Mouse (Mus musculus): ENCODE data around the gene Lipc.
A peak's percentile ranks its signal among the peaks of the same experiment; 100 is the strongest.
"Not testable (repeated sequence)": the region's sequence is repeated elsewhere in the genome, so short reads cannot be mapped to it uniquely, and the experiment has no call there.

Lipc gene

DNA sequence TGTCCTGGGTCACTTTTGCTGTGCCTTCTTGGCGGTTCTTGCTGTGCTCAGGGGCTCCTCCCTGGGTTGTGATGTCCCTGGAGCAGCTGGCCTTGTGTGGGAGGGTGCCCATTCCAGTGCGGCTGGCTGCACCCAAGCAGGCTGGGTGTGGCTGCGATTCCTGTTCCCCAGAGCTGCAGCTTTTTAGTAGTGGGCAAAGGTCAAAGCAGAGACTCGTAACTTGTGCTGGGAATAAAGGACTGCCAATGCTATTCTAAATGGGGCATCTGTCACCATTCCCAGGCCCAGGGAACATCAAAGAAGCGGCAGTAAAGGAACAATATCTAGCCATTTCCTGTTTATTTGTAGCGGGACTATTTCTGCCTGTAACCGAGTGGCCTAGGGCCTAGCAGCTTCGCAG, 88.7 kb downstream of the Lipc start:
- peak; percentile 71 for DNase-seq (ENCODE audit: low read depth, low spot score)

DNA sequence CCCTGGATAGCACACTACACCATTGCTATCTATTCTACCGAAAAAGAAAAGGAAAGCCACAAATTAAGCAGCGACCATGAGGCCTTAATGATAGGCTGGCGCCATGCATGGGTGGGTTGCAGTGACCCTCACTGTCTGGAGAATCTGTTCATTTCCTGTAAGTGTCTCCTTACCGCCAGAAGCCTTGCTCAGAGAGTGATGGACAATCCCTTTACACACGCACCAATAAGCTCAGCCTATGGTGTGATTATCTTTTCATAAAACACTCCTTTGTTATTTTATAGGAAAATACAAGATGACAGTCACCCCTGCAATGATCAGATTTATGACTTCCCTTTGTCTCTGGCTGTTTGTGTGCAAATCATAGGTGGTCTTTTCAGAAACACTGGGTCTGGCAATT, 92.8 kb downstream of the Lipc start:
- DNase-seq (ENCODE audit: low read depth, low spot score): peak; percentile 65

DNA sequence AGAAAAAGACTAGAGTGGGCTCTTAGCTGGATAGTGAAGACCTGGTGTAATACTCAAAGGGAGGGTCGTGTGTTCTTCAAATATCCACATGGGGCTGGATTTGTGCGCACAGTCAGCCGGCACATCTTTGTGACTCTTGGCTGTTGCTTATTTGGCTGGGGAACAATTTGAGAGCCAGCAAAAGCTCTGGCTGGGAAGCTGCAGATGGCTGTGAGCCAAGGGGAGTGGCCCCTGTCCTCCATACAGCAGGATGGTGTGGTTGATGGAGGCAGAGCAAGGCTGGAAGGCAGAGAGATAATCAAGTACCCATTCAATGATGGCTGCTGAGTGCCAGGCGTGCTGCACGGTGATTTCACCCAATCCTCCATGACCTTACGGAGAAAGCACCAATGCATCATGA, 96.2 kb downstream of the Lipc start:
- no peak for DNase-seq (ENCODE audit: low read depth, low spot score)

DNA sequence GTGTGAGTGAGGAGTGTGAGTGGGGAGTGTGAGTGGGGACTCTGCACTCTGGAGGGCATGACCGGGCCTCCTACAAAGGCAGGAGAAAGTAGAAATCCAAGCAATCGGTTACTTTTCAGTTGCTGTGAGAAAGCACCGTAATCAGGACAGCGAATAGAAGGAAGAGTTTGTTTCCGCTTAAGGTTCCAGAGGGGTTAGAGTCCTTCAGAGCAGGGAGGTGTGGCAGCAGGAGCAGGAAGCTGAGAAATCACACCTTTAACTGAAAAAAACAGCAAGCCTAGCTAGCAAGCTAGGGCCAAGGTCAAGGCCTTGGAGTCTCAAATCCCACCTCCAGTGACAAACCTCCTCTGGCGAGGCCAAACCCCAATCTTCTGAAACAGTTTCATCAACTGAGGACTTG, 97.1 kb downstream of the Lipc start:
- DNase-seq (ENCODE audit: low read depth, low spot score): no peak

DNA sequence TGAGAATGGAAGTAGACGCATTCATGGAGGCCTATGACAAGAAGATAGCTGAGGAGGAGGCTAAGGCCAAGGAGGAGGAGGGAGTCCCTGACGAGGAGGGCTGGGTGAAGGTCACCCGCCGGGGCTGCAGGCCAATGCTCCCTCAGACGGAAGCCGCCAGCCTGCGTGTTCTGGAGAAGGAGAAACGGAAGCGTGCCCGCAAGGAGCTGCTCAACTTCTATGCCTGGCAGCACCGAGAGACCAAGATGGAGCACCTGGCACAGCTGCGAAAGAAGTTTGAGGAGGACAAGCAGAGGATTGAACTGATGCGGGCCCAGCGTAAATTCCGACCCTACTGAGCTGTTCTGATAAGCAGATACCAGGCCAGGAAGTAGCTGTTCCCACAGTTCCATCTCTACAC, 98.9 kb downstream of the Lipc start:
- DNase-seq (ENCODE audit: low read depth, low spot score): not testable (repeated sequence)

DNA sequence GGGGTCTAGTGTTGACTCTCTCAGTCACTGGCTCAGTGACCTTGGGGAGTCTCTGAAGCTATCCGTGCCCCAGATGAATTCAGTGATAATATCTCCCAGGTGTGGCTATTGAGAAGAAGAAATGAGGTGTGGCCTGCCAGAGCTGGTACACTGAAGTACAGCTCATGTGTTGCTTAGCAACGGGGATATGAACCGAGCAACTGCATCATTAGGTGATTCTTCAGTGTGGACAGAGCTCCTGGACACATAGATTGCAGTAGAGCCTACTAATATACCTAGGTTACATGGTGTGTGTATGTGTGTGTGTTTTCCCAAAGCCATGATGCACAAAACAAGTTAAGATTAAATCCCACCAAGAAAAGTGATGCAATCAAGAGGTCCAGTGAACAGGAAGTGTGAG, 100.5 kb downstream of the Lipc start:
- no peak for DNase-seq (ENCODE audit: low read depth, low spot score)

DNA sequence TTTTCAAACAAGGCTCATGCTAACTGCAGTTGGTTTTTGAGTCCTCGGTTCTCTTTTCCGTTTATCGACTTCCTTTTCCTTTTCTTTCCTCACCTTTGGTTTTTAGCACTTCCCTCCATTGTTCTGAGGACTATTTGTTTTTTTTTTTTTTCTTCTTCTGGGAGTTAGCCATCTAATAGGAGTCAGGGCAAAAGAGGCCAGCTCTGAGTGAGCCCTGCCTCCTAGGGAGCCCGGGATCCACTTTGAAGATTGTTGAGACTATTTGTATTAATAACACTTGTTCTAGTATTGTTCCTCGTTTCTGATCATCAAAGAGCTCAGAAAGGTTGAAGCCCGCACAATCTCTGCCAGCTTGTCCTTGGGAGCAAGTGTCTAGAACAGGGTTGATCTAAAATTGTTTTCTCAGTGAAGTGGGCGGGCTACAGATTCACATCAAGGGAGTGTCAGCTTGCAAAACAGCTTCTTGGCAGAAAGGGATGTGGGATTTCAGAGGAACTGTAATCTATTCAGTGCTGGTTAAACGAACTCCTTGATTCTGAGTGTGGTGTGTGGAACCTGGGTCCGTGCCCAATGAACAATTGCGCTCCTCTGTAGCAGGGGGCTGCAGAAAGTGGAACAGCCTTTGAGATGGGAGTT, 103.8 kb downstream of the Lipc start:
- no peak for DNase-seq (ENCODE audit: low read depth, low spot score)

DNA sequence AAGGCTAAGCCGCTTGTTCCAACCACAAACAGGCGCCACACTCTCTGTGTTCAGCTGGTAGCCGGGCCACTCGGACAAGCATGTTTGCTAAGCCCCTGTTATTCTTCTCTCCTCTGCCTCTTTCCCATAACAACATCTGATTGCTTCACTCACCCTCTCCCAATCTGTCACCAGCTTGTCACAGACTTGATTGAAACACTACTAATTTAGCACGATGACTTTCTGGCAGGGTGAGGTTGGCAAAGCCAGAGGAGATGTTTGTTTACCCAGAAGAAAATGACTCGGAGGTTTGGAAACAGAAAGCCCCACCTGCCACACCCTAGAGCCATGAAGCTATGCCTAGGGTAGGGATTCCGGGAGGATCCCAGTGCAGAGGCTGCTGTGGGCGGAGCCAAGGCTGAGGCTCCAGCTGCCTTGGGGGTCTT, 104.4 kb downstream of the Lipc start:
- no peak for DNase-seq (ENCODE audit: low read depth, low spot score)

DNA sequence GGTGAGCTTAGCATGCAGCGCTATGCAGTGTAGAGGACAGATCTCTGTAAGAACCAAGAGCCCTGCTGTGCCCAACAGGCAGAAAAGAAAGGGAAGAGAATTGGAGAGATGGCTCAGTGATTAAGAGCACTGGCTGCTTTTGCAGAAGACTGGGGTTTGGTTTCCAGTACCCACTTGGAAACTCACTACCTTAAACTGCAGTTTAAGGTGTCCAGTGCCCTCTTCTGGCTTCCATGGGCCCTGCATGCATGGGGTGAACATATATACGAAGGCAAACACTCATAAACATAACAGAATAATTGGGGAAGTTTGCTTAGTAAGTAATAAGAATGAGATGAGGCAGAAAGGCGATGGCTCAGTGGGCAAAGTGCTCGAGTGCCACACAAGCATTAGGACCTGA, 108.8 kb downstream of the Lipc start:
- DNase-seq (ENCODE audit: low read depth, low spot score): no peak

DNA sequence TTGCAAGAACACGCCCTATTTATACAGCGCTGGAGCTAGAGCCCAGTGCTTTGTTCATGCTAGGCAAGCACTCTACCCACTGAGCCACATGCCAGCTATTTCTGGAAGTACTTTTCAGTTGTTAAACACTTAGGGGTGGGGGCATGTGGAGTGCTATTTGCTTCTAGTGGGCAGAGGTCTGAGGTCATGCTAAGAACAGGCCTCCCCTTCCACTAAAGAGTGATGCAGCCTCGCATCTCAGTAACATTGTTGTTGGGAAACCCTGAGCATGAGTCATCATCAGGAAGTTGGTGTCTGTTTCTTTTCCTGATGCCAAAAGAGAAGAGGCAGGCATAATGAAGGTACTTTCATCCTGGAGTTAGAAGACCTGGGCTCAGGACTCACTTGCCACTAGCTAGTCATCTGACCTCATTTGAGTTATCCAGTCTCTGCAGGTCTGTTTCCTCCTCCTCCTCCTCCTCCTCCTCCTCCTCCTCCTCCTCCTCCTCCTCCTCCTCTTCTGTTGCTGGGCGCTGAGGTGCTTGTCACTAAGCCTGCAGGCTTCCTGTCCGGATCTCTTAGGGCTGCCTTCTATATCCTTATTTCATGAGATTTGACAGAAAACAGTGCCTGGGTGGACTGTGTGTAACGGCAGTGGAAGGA, 109.6 kb downstream of the Lipc start:
- DNase-seq (ENCODE audit: low read depth, low spot score): no peak

DNA sequence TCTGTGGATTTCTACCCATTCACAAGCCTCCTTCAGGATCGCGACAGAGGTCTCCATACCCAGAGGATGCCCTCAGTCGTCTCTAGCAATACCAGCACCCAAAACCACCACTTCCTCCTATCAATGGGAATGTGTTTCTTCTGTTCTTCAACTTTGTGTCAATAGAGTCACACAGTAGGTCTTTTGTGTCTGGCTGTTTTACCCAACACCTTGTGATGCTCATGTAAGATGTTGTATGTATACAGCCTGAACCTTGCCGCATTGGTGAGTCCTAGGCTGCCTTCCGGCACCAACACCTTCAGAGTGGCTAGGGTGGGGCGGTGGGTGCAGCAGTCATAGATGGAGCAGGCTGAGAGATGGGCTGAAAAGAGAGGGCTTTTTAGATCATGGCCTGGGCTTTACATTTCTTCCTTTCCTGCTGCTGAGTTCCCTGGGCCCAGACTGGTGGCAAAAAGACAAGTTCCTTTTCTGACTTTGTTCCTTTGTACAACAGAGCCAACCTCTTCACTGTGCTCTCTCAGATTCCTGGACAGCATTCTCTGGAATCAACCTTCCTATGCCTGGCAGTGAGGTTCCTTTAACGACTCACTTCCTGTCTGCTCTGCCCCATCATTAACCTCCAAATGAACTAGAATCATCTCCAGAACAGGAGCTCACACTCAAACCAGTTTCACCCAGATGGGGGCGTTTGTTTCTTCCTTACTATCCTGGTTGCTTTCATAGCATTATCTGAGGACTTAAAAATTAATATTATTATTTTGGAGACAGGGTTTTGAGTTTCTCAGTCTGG, 110.4 kb downstream of the Lipc start:
- DNase-seq (ENCODE audit: low read depth, low spot score): no peak

DNA sequence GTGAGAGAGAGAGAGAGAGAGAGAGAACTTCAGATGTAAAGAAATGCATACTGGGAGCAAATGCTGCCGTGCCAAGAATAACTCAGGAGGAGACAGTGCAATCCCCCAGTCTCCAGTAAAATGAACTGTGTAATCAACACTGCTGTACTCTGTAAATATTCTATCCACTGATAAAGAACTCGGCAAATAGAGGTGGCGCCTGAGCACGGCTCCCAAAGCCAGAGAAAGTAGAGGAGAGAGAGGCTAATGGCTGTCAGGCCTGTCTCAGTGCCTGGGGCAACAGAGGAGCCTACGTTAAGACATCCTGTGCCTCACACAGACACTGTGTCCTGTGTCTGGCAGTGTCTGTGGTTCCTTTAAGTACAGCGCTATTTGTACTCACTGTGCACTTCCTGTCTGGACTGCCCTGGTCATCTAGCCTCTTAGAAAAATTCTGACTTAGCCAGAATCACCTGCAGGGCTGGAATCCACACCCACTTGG, 111.1 kb downstream of the Lipc start:
- DNase-seq (ENCODE audit: low read depth, low spot score): no peak

DNA sequence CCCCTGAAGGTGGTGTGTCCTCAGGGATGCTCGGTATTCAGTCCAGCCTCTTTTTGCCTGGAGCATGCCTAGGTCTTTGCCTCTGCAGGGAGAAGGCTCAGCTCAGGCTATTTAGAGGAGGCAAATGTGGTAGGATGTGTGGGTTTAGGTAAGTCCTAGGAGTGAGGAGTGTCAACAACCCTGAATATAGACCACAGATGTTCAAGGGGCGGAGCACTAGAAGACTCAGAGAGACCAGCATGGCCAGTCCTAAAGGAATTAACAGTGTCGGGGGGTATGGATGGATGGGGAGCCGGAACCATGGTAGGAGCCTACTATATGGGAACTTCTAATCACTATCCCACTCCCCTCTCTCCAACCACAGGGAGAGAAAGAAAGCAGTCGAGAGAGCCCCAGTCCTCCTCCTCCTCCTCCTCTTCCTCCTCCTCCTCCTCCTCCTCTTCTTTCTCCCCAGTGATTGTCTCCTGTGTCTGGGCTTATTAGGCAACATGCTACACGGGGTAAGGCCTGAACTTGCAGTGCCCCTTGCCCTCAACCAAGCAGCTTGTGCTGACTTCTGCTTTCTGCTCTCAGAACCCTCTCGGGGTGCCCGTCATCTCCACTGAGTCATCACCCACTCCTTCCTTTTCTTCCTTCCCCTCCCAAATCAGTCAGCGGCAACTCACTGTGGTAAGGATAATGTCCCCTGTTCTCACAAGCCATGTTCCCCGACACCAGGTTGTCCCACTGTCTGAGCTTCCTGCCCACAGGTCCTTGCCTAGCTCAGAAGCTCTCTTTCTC, 113.7 kb downstream of the Lipc start:
- DNase-seq (ENCODE audit: low read depth, low spot score): no peak

DNA sequence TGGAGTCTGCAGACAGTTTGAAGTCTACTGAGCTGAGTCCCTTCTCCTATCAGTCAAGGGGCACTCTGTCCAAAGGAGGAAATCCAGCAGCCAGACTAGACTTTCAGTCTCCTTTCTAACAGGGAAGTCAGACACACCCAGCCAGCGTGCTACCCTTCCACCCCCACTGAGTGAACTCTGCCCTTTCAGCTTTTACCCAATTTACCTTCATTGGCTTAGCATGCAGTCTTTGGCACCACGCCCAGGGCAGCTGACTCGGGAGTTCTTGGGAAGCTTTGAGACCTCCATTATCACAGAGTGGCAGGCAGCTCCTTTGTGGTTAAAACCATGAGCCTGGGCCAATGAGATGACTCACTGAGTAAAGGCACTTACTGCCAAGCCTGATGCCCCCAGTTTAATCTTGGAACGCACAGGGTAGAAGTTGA, 117.3 kb downstream of the Lipc start:
- DNase-seq (ENCODE audit: low read depth, low spot score): no peak

DNA sequence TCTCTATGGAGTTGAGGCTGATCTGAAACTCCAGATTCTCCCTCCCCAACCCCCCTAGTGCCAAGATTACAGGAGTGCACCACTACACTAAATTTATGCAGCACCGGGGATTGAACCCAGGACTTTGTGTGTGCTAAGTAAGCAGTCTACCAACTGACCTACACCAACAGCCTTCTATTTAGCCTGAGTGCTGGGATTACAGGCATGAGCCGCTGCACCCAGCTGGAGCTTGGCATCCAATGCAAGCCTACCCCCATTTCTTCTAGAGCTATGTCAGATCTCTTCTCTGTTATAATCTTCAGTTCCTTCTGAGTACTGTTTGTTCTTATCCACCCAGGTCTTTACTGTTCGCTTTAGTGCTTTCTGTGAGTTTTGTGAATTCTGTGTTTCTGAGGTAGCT, 117.8 kb downstream of the Lipc start:
- no peak for DNase-seq (ENCODE audit: low read depth, low spot score)

DNA sequence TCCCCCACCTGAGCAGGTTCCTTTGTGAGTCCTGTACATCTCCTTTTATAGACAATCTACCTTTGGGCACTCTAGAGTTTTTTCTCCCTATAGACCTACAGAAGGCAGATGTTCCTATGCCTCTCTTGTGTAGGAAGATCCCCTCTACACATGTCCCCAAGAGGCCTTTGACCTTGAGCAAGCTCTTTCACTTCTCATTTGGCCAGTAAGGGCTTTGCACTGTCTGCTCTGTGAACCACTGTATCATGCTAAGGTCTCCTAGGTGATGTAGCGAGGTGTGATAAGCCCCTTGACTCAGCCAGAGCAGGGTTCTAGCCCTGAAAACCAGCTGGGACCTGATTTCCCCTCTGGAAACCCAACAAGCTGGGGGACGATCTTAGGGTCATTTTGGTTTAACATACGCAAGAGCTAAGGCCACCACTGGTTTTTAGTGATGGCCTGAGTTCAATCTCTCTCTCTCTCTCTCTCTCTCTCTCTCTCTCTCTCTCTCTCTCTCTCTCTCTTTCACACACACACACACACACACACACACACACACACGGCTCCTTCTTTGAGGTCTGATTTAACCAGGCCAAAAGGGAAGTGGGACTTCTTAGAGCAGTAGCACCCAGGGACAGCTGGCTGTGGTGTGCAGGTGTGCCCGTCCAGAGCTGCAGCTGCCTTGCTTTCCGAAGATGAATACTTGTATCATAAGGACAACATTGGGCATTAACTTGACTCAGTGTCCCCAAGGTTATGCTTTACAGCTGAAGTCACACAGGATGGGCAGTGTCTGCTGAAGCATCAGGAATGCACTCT, 118.7 kb downstream of the Lipc start:
- DNase-seq (ENCODE audit: low read depth, low spot score): no peak

DNA sequence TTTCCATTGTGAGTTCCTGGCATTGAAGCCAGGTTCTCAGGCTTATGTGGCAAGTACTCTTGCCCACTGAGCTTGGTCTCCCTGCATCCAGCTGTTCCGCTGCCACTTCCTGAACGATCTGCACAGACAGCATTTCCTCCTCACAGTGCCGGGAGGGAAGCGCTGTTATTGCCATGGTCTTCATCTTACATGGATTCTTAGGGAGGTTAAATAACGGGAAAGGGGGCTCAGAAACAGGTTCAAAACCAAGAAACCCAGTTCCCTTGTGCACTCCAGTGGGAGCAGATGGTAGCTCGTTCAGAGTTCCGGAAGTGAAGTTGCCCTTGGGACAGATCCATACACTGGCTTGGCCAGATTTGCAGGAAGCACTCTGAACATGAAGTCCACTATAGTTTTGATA, 119.8 kb downstream of the Lipc start:
- no peak for DNase-seq (ENCODE audit: low read depth, low spot score)

DNA sequence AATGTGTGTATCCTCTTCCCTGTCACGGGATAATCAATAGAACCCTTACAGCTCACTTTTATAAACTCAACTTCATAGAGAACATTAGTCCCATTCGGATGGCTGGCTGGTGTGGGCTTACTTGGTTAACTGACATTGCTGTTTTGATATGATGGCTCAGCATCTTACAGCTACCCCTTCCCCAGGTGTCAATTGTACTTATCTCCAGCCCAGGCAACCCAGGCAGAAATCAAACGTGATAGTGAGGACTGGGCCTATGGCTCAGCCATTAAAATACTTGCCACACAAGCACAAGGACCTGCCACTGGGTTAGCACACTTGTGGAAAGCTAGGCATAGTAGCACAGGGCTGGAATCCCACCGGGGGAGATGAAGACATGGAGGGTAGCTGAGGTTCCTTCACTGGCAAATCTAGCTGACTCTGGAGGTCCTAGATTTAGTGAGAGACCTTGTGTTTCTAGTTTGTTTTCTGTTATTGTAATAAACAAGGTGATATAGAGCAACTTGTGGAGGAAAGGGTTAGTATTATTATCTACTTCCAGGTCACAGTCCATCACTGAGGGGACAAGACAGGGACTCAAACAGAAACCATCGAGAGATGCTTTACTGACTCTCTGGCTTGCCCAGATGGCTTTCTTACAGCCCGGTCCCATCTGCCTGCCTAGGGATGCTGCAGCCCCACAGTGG, 121.0 kb downstream of the Lipc start:
- no peak for DNase-seq (ENCODE audit: low read depth, low spot score)

DNA sequence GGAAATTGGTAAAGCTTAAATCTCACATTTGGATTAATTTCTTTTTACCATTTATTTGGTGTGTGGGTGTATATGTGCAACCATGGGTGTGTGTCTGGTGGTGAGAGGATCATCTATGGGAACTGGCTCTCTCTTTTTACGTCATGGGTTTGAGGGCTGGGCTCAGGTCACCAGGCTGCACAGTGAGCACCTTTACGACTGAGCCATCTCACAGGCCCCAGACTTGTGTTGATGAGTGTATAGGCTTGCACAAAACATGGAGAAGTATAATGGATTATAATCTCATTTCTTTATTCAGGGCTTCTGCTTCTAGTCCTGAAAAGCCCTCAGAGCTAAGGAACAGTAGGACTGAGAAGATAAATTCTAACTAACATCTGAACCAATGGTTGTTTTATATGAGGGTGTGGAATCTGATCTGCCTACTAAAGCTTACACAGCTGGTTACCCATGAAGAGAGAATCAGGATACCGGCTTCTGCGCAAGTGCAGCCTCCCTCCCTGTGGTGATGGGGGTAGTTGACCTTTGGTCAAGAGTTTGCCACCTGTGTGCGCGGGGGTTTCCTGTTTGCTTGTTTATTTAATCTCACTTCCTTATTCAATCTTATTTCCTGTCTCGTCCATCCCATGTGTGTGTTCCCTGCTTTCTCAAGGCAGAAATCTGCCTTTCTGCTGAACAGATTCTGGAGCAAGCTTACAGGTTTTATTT, 122.1 kb downstream of the Lipc start:
- no peak for DNase-seq (ENCODE audit: low read depth, low spot score)

DNA sequence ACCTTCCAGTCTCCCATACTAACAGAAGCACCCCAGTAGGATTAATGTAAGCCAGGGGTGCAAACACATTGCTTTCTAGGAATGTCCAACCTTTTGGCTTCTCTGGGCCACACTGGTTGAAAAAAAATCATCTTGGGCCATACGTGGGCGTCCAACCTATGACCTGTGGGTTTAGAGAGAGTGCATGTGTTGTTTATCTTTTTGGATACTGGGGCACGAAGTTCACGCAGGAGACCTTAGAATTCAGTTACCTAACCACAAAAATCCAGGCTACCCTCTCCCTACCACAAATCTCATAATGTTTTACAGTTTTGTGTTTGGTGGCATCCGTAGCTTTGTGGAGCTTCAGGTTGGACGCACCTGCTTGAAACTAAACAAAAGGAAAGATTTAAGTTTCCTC, 124.1 kb downstream of the Lipc start:
- DNase-seq (ENCODE audit: low read depth, low spot score): no peak
